Mouse (Mus musculus) stomach, embryonic 15.5 days (tissue): ENCODE data around the gene Wfdc15a. TPM values are rescaled to one million over a fixed set of nuclear protein-coding genes. Genes with fewer than 3 reads are reported as not detected.

Source experiments
- polyA plus RNA-seq: library from polyadenylated mRNA; unstranded; fragments of >200 nt; fragmentation: Nextera tagmentation; extraction: Ambion mirVana; gene quantifications from 2 replicates; pipeline ENCODE4 v1.2.1, GENCODE M21; 2015

Gene Wfdc15a
- polyA plus RNA-seq, 1 experiment from 2014 or later, result not detected

Other genes with a start within 250 kb of the Wfdc15a start
- 288 and 295 TPM in 2 replicates for gene Ywhab, start 205.2 kb downstream of the Wfdc15a start, polyA plus RNA-seq
- 1.3 and 1.5 TPM in 2 replicates for gene Pabpc1l, start 174.7 kb downstream of the Wfdc15a start, polyA plus RNA-seq
- 16.4 and 17.9 TPM in 2 replicates for gene Stk4, start 129.8 kb downstream of the Wfdc15a start, polyA plus RNA-seq
- gene Tomm34, start 129.0 kb downstream of the Wfdc15a start, polyA plus RNA-seq, result 50.4 and 53.4 TPM in 2 replicates
- gene Kcns1, start 29.0 kb downstream of the Wfdc15a start, polyA plus RNA-seq, result 0.14 and 0.28 TPM in 2 replicates
- gene Wfdc5, start 17.4 kb downstream of the Wfdc15a start, polyA plus RNA-seq, result 0.70 and 2.6 TPM in 2 replicates
- gene Wfdc12, start 9.5 kb downstream of the Wfdc15a start, polyA plus RNA-seq, result not detected in 2 replicates
- 50.4 and 55.9 TPM in 2 replicates for gene Wfdc15b, start 21.5 kb upstream of the Wfdc15a start, polyA plus RNA-seq
- not detected in 2 replicates for gene Svs2, start 38.3 kb upstream of the Wfdc15a start, polyA plus RNA-seq
- gene Svs3b, start 56.5 kb upstream of the Wfdc15a start, polyA plus RNA-seq, result not detected in 2 replicates
- not detected in 2 replicates for gene Svs4, start 78.3 kb upstream of the Wfdc15a start, polyA plus RNA-seq
- not detected in 2 replicates for gene Svs3a, start 89.1 kb upstream of the Wfdc15a start, polyA plus RNA-seq
- not detected in 2 replicates for gene Svs6, start 116.6 kb upstream of the Wfdc15a start, polyA plus RNA-seq
- gene Svs5, start 132.6 kb upstream of the Wfdc15a start, polyA plus RNA-seq, result not detected in 2 replicates
- gene Slpi, start 189.0 kb upstream of the Wfdc15a start, polyA plus RNA-seq, result 5.2 and 12.0 TPM in 2 replicates
- 49.2 and 72.3 TPM in 2 replicates for gene Rbpjl, start 203.0 kb upstream of the Wfdc15a start, polyA plus RNA-seq
- gene Matn4, start 205.0 kb upstream of the Wfdc15a start, polyA plus RNA-seq, result 12.4 and 14.7 TPM in 2 replicates
- 132 and 135 TPM in 2 replicates for gene Sdc4, start 243.8 kb upstream of the Wfdc15a start, polyA plus RNA-seq